Mouse (Mus musculus): Measurements from ENCODE around the gene Sh2d3c. TPM values are rescaled to one million over a fixed set of nuclear protein-coding genes. Genes with fewer than 3 reads are reported as not detected.

Gene Sh2d3c
- polyA plus RNA-seq, 1 experiment from 2014 or later, result 26.5 TPM

DNA sequence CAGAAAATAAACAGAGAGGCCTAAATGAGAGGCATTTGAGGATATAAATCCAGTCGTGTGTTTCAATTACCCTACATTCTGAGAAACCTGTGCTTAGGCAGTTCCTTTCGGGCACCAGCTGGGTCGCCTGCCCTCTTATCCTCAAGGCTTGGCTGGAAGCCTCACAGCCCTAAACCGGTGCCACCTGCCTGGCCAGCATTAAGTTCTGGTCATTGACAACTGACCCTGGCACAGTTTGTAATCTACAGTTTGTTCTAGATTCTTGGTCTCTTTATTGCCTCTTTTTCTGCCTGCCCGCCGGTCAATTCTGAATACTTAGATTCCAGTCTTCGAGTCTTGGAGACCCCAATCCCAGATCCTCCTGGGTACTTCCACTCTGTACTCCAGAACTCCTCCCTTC, 27.6 kb upstream of the Sh2d3c start:
- WGBS, result 14% methylated on average over 7 of the region's 7 CpGs
- H3K9ac ChIP-seq (ENCODE audit: low read depth, low read length), result peak overlapping the region; percentile 90
- H3K4me1 ChIP-seq (ENCODE audit: control insufficient read depth, insufficient read depth, low read length), result peaks cover 20% of the 10 kb centered on the region
- peak overlapping the region; percentile 80 for H3K4me3 ChIP-seq (ENCODE audit: low read length)
- H3K27me3 ChIP-seq (replicated peaks; ENCODE audit: control insufficient read depth, insufficient read depth, low read length), result no peaks in the 10 kb centered on the region
- H3K4me2 ChIP-seq (ENCODE audit: low read depth, low read length), result peak overlapping the region; percentile 69
- no peaks in the 10 kb centered on the region for H3K36me3 ChIP-seq (ENCODE audit: control insufficient read depth, insufficient read depth, low read length)
- H3K9me3 ChIP-seq (ENCODE audit: control insufficient read depth, low read length), result no peaks in the 10 kb centered on the region
- no peak overlapping the region for H3K27ac ChIP-seq (ENCODE audit: low read length)
- no peak for ATAC-seq

DNA sequence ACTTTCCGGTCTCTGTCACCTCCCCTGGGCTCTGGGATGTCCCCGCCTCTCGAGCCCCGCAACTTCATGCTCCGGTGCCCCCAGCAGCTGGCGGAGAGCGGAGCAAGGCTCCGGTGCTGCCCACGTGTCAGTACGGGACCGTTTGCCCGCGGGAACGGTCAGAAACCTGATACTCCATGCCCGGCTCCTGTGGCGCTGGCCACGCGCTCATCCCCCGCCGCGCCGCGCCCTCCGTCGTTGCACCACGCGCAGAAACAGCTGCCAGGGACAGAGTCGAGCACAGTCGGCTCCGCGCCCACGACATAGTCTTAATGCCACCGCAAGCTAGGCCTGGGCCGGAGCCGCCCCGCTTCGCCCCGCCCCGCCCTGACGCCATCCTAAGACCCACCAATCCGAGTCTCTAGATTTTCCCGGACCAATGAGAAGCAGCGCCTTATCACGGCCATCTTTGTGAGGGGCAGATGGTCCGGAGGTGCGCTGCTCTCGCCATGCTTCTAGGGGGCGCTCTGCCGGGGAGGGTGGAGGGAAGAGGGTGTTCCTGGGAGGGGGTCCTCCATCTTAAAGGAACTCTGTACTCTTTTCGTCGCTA, 26.9 kb upstream of the Sh2d3c start:
- ATAC-seq, result peak; percentile 98
- no peaks in the 10 kb centered on the region for H3K9me3 ChIP-seq (ENCODE audit: control insufficient read depth, low read length)
- peaks cover 20% of the 10 kb centered on the region for H3K4me1 ChIP-seq (ENCODE audit: control insufficient read depth, insufficient read depth, low read length)
- peak overlapping the region; percentile 77 for H3K27ac ChIP-seq (ENCODE audit: low read length)
- no peaks in the 10 kb centered on the region for H3K36me3 ChIP-seq (ENCODE audit: control insufficient read depth, insufficient read depth, low read length)
- peak overlapping the region; percentile 80 for H3K4me3 ChIP-seq (ENCODE audit: low read length)
- H3K27me3 ChIP-seq (replicated peaks; ENCODE audit: control insufficient read depth, insufficient read depth, low read length), result no peaks in the 10 kb centered on the region
- peak overlapping the region; percentile 69 for H3K4me2 ChIP-seq (ENCODE audit: low read depth, low read length)
- WGBS, result under 1% methylated on average over 51 of the region's 51 CpGs
- peak overlapping the region; percentile 90 for H3K9ac ChIP-seq (ENCODE audit: low read depth, low read length)

DNA sequence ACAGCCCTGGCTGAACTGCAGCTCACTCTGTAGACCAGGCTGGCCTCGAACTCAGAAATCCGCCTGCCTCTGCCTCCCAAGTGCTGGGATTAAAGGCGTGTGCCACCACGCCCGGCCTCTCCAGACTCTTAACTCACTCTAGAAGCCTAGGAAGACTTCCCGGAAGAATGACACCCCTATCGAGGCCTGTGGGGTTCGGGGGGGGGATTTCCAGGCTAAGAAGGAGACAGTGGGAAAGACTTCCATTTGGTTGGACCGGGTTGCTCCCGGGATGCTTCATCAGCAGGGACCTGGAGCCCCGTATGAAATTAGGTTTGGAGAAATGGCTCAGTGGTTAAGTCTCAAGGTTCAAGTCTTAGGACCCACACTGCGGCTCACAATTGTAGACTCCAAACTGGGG, 26.2 kb upstream of the Sh2d3c start:
- WGBS, result 86% methylated on average over 12 of the region's 12 CpGs
- peak overlapping the region; percentile 63 for H3K9ac ChIP-seq (ENCODE audit: low read depth, low read length)

DNA sequence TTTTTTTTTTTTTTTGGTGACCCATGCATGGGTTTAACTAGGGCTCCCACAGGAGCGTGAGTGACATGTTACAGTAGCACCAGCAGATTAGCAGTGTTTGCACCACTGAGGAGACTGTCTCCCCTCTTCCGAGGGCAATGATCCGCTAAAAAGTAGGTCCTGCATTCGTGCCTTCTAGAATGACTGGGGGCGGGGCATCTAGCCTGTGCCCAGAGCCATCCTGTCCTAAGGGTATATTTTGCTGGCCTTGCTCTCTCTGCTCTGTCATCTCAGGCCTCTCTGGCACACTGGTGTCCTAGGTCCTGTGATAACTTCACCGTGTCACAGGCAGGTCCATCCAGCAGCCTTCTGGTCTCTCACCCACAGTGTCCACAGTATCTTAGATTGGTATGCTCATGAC, 21.2 kb upstream of the Sh2d3c start:
- Histone ChIP-seq H3K4me2 (ENCODE audit: low read depth, low read length) (no peak overlapping the region), H3K36me3 (ENCODE audit: control insufficient read depth, insufficient read depth, low read length) (peaks cover 4% of the 10 kb centered on the region; the same call in 1 of the 2 replicates), H3K27me3 (replicated peaks; ENCODE audit: control insufficient read depth, insufficient read depth, low read length) (no peaks in the 10 kb centered on the region), H3K9me3 (ENCODE audit: control insufficient read depth, low read length) (no peaks in the 10 kb centered on the region), H3K4me1 (ENCODE audit: control insufficient read depth, insufficient read depth, low read length) (peaks cover 11% of the 10 kb centered on the region), H3K9ac (ENCODE audit: low read depth, low read length) (no peak overlapping the region), H3K27ac (ENCODE audit: low read length) (no peak overlapping the region), H3K4me3 (ENCODE audit: low read length) (no peak overlapping the region)
- ATAC-seq, result no peak
- WGBS, result 84% methylated on average over 6 of the region's 6 CpGs

More for the DNA sequence above, 26.2 kb upstream of the Sh2d3c start:
- no peaks in the 10 kb centered on the region for H3K9me3 ChIP-seq (ENCODE audit: control insufficient read depth, low read length)
- peak overlapping the region; percentile 58 for H3K27ac ChIP-seq (ENCODE audit: low read length)
- H3K4me2 ChIP-seq (ENCODE audit: low read depth, low read length), result peak overlapping the region; percentile 69
- H3K4me3 ChIP-seq (ENCODE audit: low read length), result peak overlapping the region; percentile 80
- no peak for ATAC-seq
- H3K36me3 ChIP-seq (ENCODE audit: control insufficient read depth, insufficient read depth, low read length), result no peaks in the 10 kb centered on the region
- H3K4me1 ChIP-seq (ENCODE audit: control insufficient read depth, insufficient read depth, low read length), result peaks cover 20% of the 10 kb centered on the region
- no peaks in the 10 kb centered on the region for H3K27me3 ChIP-seq (replicated peaks; ENCODE audit: control insufficient read depth, insufficient read depth, low read length)

DNA sequence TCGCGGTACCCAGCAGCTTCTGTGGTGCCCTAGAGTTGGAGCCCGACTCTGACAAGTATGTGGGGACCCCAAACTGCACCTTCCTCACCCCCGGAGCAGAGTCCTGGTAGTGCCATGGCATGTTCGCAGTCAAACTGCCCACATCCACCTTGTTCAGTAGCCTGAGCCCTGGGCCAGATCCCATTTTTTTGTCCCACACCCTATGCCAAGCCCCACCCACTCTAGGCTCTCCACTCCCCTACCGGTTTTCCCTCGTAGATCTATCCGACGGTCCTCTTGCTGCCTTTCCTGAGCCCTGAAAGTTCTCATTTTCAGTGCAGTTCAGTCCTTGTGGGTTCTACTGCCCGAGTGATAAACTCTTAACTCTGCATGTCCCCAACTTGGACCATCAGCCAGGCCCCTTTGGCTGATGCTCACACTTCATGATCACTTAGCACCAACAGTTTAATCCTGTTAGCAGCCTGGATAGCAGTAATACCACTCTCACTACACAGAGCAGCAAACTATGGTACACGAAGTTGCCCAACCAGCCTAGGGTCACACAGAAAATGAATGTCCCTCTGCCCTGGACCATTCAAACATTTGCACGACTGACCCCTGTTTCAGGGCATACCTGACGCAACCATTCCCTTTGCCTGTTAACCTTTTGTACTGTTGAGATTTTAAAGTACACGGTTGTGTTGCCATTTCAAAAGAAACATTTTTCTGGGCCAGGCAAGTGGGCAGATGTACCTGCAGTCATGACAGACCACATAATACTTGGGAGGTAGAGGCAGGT, 19.7 kb upstream of the Sh2d3c start:
- Histone ChIP-seq H3K27ac (ENCODE audit: low read length) (no peak overlapping the region), H3K4me3 (ENCODE audit: low read length) (no peak overlapping the region), H3K9me3 (ENCODE audit: control insufficient read depth, low read length) (no peaks in the 10 kb centered on the region), H3K4me1 (ENCODE audit: control insufficient read depth, insufficient read depth, low read length) (peaks cover 11% of the 10 kb centered on the region), H3K36me3 (ENCODE audit: control insufficient read depth, insufficient read depth, low read length) (peaks cover 10% of the 10 kb centered on the region; the same call in 1 of the 2 replicates), H3K4me2 (ENCODE audit: low read depth, low read length) (no peak overlapping the region), H3K9ac (ENCODE audit: low read depth, low read length) (no peak overlapping the region), H3K27me3 (replicated peaks; ENCODE audit: control insufficient read depth, insufficient read depth, low read length) (no peaks in the 10 kb centered on the region)
- no peak for ATAC-seq
- 84% methylated on average over 14 of the region's 14 CpGs for WGBS

DNA sequence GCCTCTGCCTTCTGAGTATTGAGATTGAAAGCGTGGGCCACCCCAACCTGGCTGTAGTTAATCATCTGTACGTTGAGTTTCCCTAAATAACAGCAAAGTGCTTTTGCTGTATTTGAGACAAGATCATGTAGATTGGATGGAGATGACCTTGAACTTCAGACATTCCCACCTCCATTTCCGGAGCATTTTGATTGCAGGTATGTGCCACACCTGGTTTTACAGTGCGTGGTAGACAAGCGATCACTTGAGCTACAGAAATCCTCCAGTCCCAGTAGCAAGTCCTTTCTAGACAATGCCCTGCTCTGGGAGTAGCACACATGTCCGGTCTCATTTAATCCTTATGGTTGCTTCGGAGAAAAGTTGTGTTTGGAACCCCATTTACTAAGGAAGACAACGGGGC, 17.8 kb upstream of the Sh2d3c start:
- no peaks in the 10 kb centered on the region for H3K9me3 ChIP-seq (ENCODE audit: control insufficient read depth, low read length)
- H3K4me1 ChIP-seq (ENCODE audit: control insufficient read depth, insufficient read depth, low read length), result peaks cover 11% of the 10 kb centered on the region
- H3K27me3 ChIP-seq (replicated peaks; ENCODE audit: control insufficient read depth, insufficient read depth, low read length), result no peaks in the 10 kb centered on the region
- H3K9ac ChIP-seq (ENCODE audit: low read depth, low read length), result no peak overlapping the region
- no peak overlapping the region for H3K4me2 ChIP-seq (ENCODE audit: low read depth, low read length)
- no peak overlapping the region for H3K4me3 ChIP-seq (ENCODE audit: low read length)
- H3K27ac ChIP-seq (ENCODE audit: low read length), result peak overlapping the region; percentile 60
- peak; percentile 22; the same call in 1 of the 2 replicates for ATAC-seq
- 73% methylated on average over 8 of the region's 8 CpGs for WGBS
- peaks cover 20% of the 10 kb centered on the region for H3K36me3 ChIP-seq (ENCODE audit: control insufficient read depth, insufficient read depth, low read length)

DNA sequence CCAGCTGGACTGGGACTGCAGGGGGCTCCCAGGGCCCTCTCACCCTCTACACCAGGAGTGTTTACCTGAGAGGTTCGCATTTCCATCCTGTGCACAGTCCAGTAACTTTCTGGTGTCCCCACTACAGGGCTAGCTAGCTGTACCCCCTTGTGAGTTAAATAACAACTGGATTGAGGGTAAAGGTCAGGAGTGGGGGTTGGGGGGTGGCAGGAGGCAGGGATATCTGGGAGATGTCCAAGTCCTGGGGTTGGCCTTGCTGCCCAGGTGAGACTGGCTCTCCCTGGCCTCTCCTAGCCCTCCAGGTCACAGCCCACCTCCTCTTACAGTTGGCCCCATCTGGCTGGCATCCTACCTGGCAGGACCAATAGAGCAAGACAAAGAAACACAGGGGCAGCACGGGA, 16.8 kb upstream of the Sh2d3c start, which contains the start of gene Fpgs:
Gene Fpgs, minus strand, starts transcription at position 125 of the 401 bp plus-strand sequence.
- peaks cover 11% of the 10 kb centered on the region for H3K4me1 ChIP-seq (ENCODE audit: control insufficient read depth, insufficient read depth, low read length)
- H3K27me3 ChIP-seq (replicated peaks; ENCODE audit: control insufficient read depth, insufficient read depth, low read length), result no peaks in the 10 kb centered on the region
- peaks cover 20% of the 10 kb centered on the region for H3K36me3 ChIP-seq (ENCODE audit: control insufficient read depth, insufficient read depth, low read length)
- peak; percentile 50 for ATAC-seq
- peak within 1 kb of the TSS; percentile 60 for H3K27ac ChIP-seq (ENCODE audit: low read length)
- 61% methylated on average over 2 of the region's 2 CpGs for WGBS
- H3K4me2 ChIP-seq (ENCODE audit: low read depth, low read length), result no peak within 1 kb of the TSS
- H3K4me3 ChIP-seq (ENCODE audit: low read length), result no peak within 1 kb of the TSS
- H3K9ac ChIP-seq (ENCODE audit: low read depth, low read length), result no peak within 1 kb of the TSS
- H3K9me3 ChIP-seq (ENCODE audit: control insufficient read depth, low read length), result no peaks in the 10 kb centered on the region

DNA sequence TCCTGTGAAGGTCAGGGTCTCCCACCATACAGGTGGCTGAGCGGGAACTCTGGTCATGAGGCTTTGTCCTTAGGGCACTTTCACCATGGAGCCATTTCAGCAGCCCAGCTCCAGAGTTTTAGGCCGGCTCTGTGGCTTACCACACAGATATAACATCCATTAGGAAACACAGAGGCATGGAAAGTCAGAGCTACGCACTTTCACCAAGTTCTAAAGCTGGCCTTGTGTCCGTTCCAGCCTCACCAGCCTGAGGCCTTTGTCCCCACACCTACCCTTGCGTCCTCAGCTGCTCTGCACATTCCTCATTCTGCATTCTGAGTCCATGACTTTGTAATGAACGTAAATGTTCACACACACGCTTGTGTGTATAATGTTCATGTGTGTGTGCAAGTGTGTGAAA, 15.8 kb upstream of the Sh2d3c start:
- H3K9ac ChIP-seq (ENCODE audit: low read depth, low read length), result no peak overlapping the region
- H3K27me3 ChIP-seq (replicated peaks; ENCODE audit: control insufficient read depth, insufficient read depth, low read length), result no peaks in the 10 kb centered on the region
- H3K27ac ChIP-seq (ENCODE audit: low read length), result no peak overlapping the region; the same call in 1 of the 2 replicates
- H3K4me1 ChIP-seq (ENCODE audit: control insufficient read depth, insufficient read depth, low read length), result peaks cover 11% of the 10 kb centered on the region
- H3K36me3 ChIP-seq (ENCODE audit: control insufficient read depth, insufficient read depth, low read length), result peaks cover 28% of the 10 kb centered on the region
- WGBS, result 92% methylated on average over 7 of the region's 7 CpGs
- no peak overlapping the region for H3K4me3 ChIP-seq (ENCODE audit: low read length)
- H3K4me2 ChIP-seq (ENCODE audit: low read depth, low read length), result no peak overlapping the region
- ATAC-seq, result no peak
- H3K9me3 ChIP-seq (ENCODE audit: control insufficient read depth, low read length), result no peaks in the 10 kb centered on the region

DNA sequence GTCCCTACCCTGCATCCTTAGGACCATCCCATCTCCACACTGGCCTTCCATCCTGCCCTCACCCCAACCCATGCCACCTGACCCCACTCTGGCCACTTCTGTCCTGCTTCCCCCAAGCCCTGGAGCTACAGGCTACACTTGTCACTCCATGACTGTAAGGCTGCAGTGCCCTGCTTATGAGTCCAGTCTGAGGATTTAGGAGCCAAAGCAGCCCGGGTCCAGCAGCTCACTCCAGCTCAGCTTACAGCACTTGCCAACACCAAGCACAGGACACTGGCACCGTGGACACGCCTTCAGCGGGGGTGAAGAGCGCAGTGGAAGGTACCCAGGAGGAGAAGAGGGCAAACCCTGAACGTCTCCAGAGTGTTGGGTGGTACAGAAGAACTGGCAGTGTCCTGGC, 13.9 kb upstream of the Sh2d3c start:
- Histone ChIP-seq H3K27ac (ENCODE audit: low read length) (no peak overlapping the region), H3K4me1 (ENCODE audit: control insufficient read depth, insufficient read depth, low read length) (peaks cover 18% of the 10 kb centered on the region), H3K9me3 (ENCODE audit: control insufficient read depth, low read length) (no peaks in the 10 kb centered on the region), H3K36me3 (ENCODE audit: control insufficient read depth, insufficient read depth, low read length) (peaks cover 28% of the 10 kb centered on the region), H3K4me2 (ENCODE audit: low read depth, low read length) (no peak overlapping the region), H3K9ac (ENCODE audit: low read depth, low read length) (no peak overlapping the region), H3K27me3 (replicated peaks; ENCODE audit: control insufficient read depth, insufficient read depth, low read length) (no peaks in the 10 kb centered on the region), H3K4me3 (ENCODE audit: low read length) (no peak overlapping the region)
- ATAC-seq, result no peak
- WGBS, result 92% methylated on average over 6 of the region's 6 CpGs

Data from intestine, embryonic 16.5 days (tissue).